Mouse (Mus musculus): ENCODE measurements around the gene Gm37240.
"Not testable (repeated sequence)": the region's sequence is repeated elsewhere in the genome, so short reads cannot be mapped to it uniquely, and the experiment has no call there.

- not testable (repeated sequence) for TF ChIP-seq CTCF (IDR thresholded peaks at IDR 0.05; ENCODE audit: control insufficient read depth, insufficient read depth, low read length); POLR2A (IDR thresholded peaks at IDR 0.05; ENCODE audit: borderline replicate concordance, control insufficient read depth, low read depth, low read length)
Observed at GRCm38 (mm10) chr3:85572502-85572901, 314.8 kb downstream of the Gm37240 start.
